ENCODE assay signal across 10 mouse cellular contexts in genomic region chr2:179873315-179873714, GRCm38 (mm10).
DNase-seq lines count a peak whose midpoint lies in the region; ATAC-seq lines count a peak whose summit lies in the region.
"Had no signal": no experiment of that assay in that cellular context is flagged by ENCODE, and none has a peak within 500 bp of the region (broad histone marks: within the 10 kb centered on the region; RNA-seq: fewer than 3 reads in every experiment).

No protein-coding gene starts in this region.

- H3K36me3 ChIP-seq in midbrain, embryonic 10.5 days, result no peaks in the 10 kb centered on the region
- no peaks in the 10 kb centered on the region for H3K36me3 ChIP-seq in midbrain, embryonic 15.5 days (replicated peaks)
- H3K36me3 ChIP-seq in intestine, embryonic 16.5 days (ENCODE audit: control insufficient read depth, insufficient read depth, low read length), result no peaks in the 10 kb centered on the region
- H3K36me3 ChIP-seq: embryonic facial prominence, embryonic 12.5 days; limb, embryonic 15.5 days had no signal

- WGBS in midbrain, embryonic 10.5 days, result 46% methylated on average over 5 of the region's 5 CpGs
- WGBS in midbrain, embryonic 15.5 days, result 50% methylated on average over 5 of the region's 5 CpGs
- WGBS in intestine, embryonic 16.5 days, result 44% methylated on average over 5 of the region's 5 CpGs

- H3K9me3 ChIP-seq in midbrain, embryonic 10.5 days (replicated peaks), result no peaks in the 10 kb centered on the region
- no peaks in the 10 kb centered on the region for H3K9me3 ChIP-seq in midbrain, embryonic 15.5 days
- H3K9me3 ChIP-seq in intestine, embryonic 16.5 days (ENCODE audit: control insufficient read depth, low read length), result no peaks in the 10 kb centered on the region
- H3K9me3 ChIP-seq: embryonic facial prominence, embryonic 12.5 days; limb, embryonic 15.5 days had no signal

- H3K9ac ChIP-seq in midbrain, embryonic 15.5 days, result no peak overlapping the region
- no peak overlapping the region for H3K9ac ChIP-seq in intestine, embryonic 16.5 days (ENCODE audit: low read depth, low read length)
- H3K9ac ChIP-seq: embryonic facial prominence, embryonic 12.5 days; limb, embryonic 15.5 days had no signal

- no peaks in the 10 kb centered on the region; the same call in 1 of the 2 replicates for H3K27me3 ChIP-seq in midbrain, embryonic 10.5 days (ENCODE audit: low read depth, poor library complexity, severe bottlenecking)
- H3K27me3 ChIP-seq in midbrain, embryonic 15.5 days (replicated peaks), result no peaks in the 10 kb centered on the region
- no peaks in the 10 kb centered on the region for H3K27me3 ChIP-seq in intestine, embryonic 16.5 days (replicated peaks; ENCODE audit: control insufficient read depth, insufficient read depth, low read length)
- H3K27me3 ChIP-seq: limb, embryonic 15.5 days had no signal

- ATAC-seq in CD4-positive, CD25-positive, alpha-beta regulatory T cell, adult 4 months, result no peak
- ATAC-seq in midbrain, embryonic 15.5 days (replicated peaks), result no peak
- peak; percentile 73 for ATAC-seq in intestine, embryonic 16.5 days
- peak; percentile 23; the same call in 1 of the 2 replicates for ATAC-seq in megakaryocyte, adult 5-6 weeks (ENCODE audit: poor library complexity, severe bottlenecking)

- H3K4me2 ChIP-seq in midbrain, embryonic 15.5 days, result no peak overlapping the region
- H3K4me2 ChIP-seq in intestine, embryonic 16.5 days (ENCODE audit: low read depth, low read length), result no peak overlapping the region
- H3K4me2 ChIP-seq: embryonic facial prominence, embryonic 12.5 days; limb, embryonic 15.5 days had no signal

- no peak overlapping the region for H3K4me3 ChIP-seq in midbrain, embryonic 10.5 days
- no peak overlapping the region for H3K4me3 ChIP-seq in midbrain, embryonic 15.5 days
- no peak overlapping the region for H3K4me3 ChIP-seq in intestine, embryonic 16.5 days (ENCODE audit: low read length)
- H3K4me3 ChIP-seq: embryonic facial prominence, embryonic 12.5 days; limb, embryonic 15.5 days had no signal

- no peak overlapping the region for H3K27ac ChIP-seq in midbrain, embryonic 10.5 days (replicated peaks)
- no peak overlapping the region for H3K27ac ChIP-seq in midbrain, embryonic 15.5 days
- no peak overlapping the region for H3K27ac ChIP-seq in intestine, embryonic 16.5 days (ENCODE audit: low read length)
- H3K27ac ChIP-seq: embryonic facial prominence, embryonic 12.5 days; limb, embryonic 15.5 days had no signal

- peaks cover 7% of the 10 kb centered on the region for H3K4me1 ChIP-seq in midbrain, embryonic 10.5 days
- H3K4me1 ChIP-seq in midbrain, embryonic 15.5 days, result peaks cover 12% of the 10 kb centered on the region
- H3K4me1 ChIP-seq in intestine, embryonic 16.5 days (ENCODE audit: control insufficient read depth, insufficient read depth, low read length), result no peaks in the 10 kb centered on the region
- H3K4me1 ChIP-seq: embryonic facial prominence, embryonic 12.5 days; limb, embryonic 15.5 days had no signal

- DNase-seq in CD4-positive, CD25-positive, alpha-beta regulatory T cell, adult 2 months (ENCODE audit: low read depth, low spot score), result peak; percentile 23
- peak; percentile 38 for DNase-seq in midbrain, embryonic 10.5 days (ENCODE audit: low spot score)
- no peak for DNase-seq in ovary, adult 18-20 months (ENCODE audit: low spot score)
- no peak for DNase-seq in frontal cortex, postnatal 14 days (ENCODE audit: low spot score in 2 of 2)

Comparison
In these comparisons a context has a peak if more than half of its experiments do, and no peak if none do; other contexts are left out.
1. DNase-seq: peak in CD4-positive, CD25-positive, alpha-beta regulatory T cell, adult 2 months (single experiment) and midbrain, embryonic 10.5 days (single experiment); none in ovary, adult 18-20 months (single experiment) and frontal cortex, postnatal 14 days (0 of 2).
2. ATAC-seq: peak in intestine, embryonic 16.5 days (single experiment) and megakaryocyte, adult 5-6 weeks (single experiment); none in CD4-positive, CD25-positive, alpha-beta regulatory T cell, adult 4 months (single experiment) and midbrain, embryonic 15.5 days (single experiment).